Mouse (Mus musculus): Measurements from ENCODE around the gene Rere.

Gene Rere

GRCm38 (mm10) chr4:150656504-150656903, 375.1 kb downstream of the Rere start:
- DNase-seq (ENCODE audit: low spot score in 2 of 2) = no peak

- DNase-seq (ENCODE audit: low spot score in 2 of 2) = no peak
Measured at GRCm38 (mm10) chr4:150659926-150660610, 378.6 kb downstream of the Rere start.

- no peak for DNase-seq (ENCODE audit: low spot score in 2 of 2)
Measured at GRCm38 (mm10) chr4:150661886-150662285, 380.4 kb downstream of the Rere start.

GRCm38 (mm10) chr4:150663192-150663591, 381.7 kb downstream of the Rere start:
- peak in 1 of 2 experiments; percentile 23 for DNase-seq (ENCODE audit: low spot score in 2 of 2)

GRCm38 (mm10) chr4:150664726-150665125, 383.3 kb downstream of the Rere start:
- DNase-seq (ENCODE audit: low spot score in 2 of 2) = no peak

- DNase-seq (ENCODE audit: low spot score in 2 of 2) = no peak
Measured at GRCm38 (mm10) chr4:150665806-150666205, 384.4 kb downstream of the Rere start.
